Mouse (Mus musculus) limb, embryonic 15.5 days (tissue): ENCODE results near the gene Gjd3. TPM values are rescaled to one million over a fixed set of nuclear protein-coding genes. Genes with fewer than 3 reads are reported as not detected.
"Not testable (repeated sequence)": the region's sequence is repeated elsewhere in the genome, so short reads cannot be mapped to it uniquely, and the experiment has no call there.

Experiments used
- ATAC-seq: fragments of 200-750 bp; cut with Nextera tagmentation; 2 replicates; pipeline ENCODE4 v1.8.0; 2017; ENCODE audit warnings: low read depth, moderate TSS enrichment; ENCODE audit not compliant: insufficient number of reproducible peaks, low FRiP score, low TSS enrichment
- H3K27ac ChIP-seq: fragments of 300-500 bp; sonication (generic); 2 replicates; pipeline ENCODE4 v1.5.1; 2015; ENCODE audit warnings: moderate library complexity, mild to moderate bottlenecking, inconsistent platforms
- H3K27me3 ChIP-seq: fragments of 300-500 bp; sonication (generic); 2 replicates; pipeline ENCODE4 v1.6.1; 2015; ENCODE audit warnings: inconsistent platforms
- H3K36me3 ChIP-seq: fragments of 300-500 bp; sonication (generic); 2 replicates; pipeline ENCODE4 v1.6.1; 2015; ENCODE audit warnings: inconsistent platforms
- H3K4me1 ChIP-seq: fragments of 300-500 bp; sonication (generic); 2 replicates; pipeline ENCODE4 v1.6.1; 2015; ENCODE audit warnings: inconsistent platforms
- H3K4me2 ChIP-seq: fragments of 300-500 bp; sonication (generic); 2 replicates; pipeline ENCODE4 v1.6.1; 2015; ENCODE audit warnings: mild to moderate bottlenecking, inconsistent platforms
- H3K4me3 ChIP-seq: fragments of 300-500 bp; sonication (generic); 2 replicates; pipeline ENCODE4 v1.5.1; 2015; ENCODE audit warnings: mild to moderate bottlenecking, inconsistent platforms
- H3K9ac ChIP-seq: fragments of 300-500 bp; sonication (generic); 2 replicates; pipeline ENCODE4 v1.6.1; 2015; ENCODE audit warnings: inconsistent platforms
- H3K9me3 ChIP-seq: fragments of 300-500 bp; sonication (generic); 2 replicates; pipeline ENCODE4 v1.6.1; 2016; ENCODE audit warnings: inconsistent platforms
- WGBS: fragments of 180-500 bp; shearing (Covaris S2); methylation state at CpG from one replicate; pipeline ENCODE4 v1.1.7; 2015; 5-methylcytosine and 5-hydroxymethylcytosine counted together
- polyA plus RNA-seq: library from polyadenylated mRNA; unstranded; fragments of >200 nt; fragmentation: Nextera tagmentation; extraction: Ambion mirVana; gene quantifications from 2 replicates; pipeline ENCODE4 v1.2.1, GENCODE M21; 2015

Gjd3 gene
- polyA plus RNA-seq, 1 experiment from 2014 or later = 0.49 TPM

DNA sequence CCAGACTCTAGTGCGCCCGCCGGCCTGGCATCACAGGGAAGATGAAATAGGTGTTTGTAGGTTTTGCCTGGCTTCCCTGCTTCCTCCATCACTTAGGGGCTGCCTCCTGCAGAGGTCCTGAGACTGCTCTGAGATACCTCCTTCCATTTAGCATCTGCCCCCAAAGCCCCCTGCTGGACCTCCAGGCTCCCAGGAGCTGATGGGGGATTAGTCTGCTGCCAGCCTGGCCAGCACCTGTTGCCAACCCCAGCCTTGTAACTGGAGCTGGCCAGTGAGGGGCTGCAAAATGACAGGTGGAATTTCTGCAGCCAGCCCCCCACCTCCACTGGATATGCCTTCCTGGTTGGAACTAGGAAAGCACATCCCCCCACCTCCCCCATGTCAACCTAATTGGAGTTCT is 42.0 kb downstream of the Gjd3 start:
- Histone ChIP-seq H3K27me3 (no peaks in the 10 kb centered on the region), H3K4me2 (peak overlapping the region; percentile 80), H3K9ac (no peak overlapping the region), H3K9me3 (no peaks in the 10 kb centered on the region), H3K4me3 (peak overlapping the region; percentile 77), H3K36me3 (no peaks in the 10 kb centered on the region), H3K4me1 (peaks cover 88% of the 10 kb centered on the region), H3K27ac (peak overlapping the region; percentile 93)
- WGBS = 14% methylated on average over 3 of the region's 3 CpGs
- no peak for ATAC-seq

DNA sequence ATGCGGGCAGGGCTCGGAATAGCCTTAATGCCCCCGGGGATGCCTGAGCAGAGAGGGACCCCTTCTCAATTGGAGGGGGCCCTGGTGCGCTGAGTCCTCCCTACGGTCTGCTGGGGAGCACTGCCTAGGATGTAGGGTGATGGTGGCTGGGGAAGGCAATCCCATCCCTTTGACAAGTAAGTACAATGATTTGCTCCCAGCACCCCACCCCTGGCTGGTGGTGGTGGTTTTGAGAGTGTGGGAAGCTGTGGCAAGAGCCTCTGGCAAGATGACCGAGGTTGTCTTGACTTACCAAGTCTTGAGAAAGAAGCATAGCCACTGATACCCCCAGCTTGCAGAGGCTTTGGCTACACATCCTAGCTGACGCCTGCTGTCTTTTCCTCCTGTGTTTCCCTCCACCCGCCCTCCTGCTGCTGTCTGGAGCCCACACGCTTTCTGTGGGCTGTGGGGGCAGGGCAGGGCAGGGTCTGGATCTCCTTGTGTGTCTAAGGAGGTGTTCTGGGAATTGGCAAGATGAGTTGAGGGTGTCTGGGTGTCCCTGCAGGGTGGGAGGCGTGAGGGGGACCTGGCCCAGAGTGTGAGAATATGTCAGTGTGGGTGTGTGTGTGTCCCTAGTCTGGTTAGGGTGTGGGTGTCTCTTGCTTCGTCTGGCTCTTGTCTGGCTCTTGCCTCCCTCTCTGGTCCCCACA is 42.7 kb downstream of the Gjd3 start:
- Histone ChIP-seq H3K4me2 (peak overlapping the region; percentile 80), H3K4me3 (peak overlapping the region; percentile 77), H3K4me1 (peaks cover 87% of the 10 kb centered on the region), H3K27me3 (no peaks in the 10 kb centered on the region), H3K27ac (peak overlapping the region; percentile 93), H3K9ac (no peak overlapping the region), H3K9me3 (no peaks in the 10 kb centered on the region), H3K36me3 (no peaks in the 10 kb centered on the region)
- no peak for ATAC-seq
- 34% methylated on average over 11 of the region's 11 CpGs for WGBS

DNA sequence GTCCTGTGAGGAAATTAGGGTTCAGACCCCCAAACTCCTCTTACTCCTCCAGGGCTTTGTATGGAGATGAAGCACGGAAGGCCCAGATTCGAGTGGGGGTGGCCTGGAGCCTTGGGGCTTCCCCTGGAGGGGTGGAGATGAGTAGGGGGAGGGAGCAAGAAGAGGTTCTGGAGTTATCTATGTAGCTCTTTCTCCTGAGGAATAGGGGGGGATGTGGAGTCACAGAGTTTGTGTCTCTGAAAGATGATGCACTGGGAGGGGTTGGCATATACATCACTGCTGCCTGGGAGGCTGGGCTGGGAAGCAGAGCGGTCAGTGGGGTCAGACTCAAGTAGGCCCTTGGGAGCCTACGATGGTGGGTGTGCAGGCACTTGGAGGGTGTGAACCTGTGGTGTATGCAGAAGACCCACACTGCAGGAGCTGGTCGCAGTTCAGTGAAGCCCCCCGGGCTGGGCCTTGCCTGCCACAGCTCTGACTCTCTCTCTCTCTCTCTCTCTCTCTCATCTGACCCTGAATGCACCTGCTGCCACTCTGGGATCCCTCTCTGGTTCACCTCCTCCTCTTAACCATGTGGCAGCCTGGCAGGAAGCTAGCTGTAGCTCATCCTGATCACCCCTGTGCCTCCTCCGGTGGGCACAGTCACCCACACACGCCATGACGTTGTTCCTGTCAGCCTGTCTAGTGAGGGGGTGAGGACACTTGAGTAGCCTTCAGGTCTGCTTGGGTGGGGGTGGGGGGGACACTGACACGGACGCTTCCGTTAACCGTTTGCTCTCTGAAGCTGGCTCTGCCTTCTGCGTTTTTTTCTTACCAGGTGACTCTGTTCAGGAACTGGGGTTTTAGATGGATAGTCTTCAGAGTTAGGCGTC is 43.5 kb downstream of the Gjd3 start:
- H3K27me3 ChIP-seq = no peaks in the 10 kb centered on the region
- H3K9me3 ChIP-seq = no peaks in the 10 kb centered on the region
- H3K4me1 ChIP-seq = peaks cover 87% of the 10 kb centered on the region
- WGBS = 35% methylated on average over 15 of the region's 15 CpGs
- H3K9ac ChIP-seq = peak overlapping the region; percentile 78; the same call in 1 of the 2 replicates
- H3K4me3 ChIP-seq = peak overlapping the region; percentile 77
- H3K27ac ChIP-seq = peak overlapping the region; percentile 95
- ATAC-seq = no peak
- peak overlapping the region; percentile 80 for H3K4me2 ChIP-seq
- H3K36me3 ChIP-seq = no peaks in the 10 kb centered on the region

DNA sequence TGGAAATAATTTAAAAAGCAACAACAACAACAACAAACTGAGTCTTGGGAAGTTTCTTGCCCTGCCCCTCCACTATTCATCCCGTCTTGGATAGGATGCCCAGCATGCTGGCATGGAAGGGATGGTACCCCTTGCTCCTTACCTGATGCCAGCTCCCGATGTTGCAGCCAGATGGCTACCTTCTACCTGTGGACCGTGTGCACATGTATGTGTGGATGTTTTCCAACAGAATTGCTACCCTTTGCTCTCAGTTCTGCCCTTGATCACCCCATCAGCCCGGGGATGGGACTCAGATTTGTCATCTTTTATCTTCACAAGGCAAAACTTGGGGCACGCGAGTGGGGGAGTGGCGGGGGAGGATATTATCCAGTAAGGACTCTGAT is 44.1 kb downstream of the Gjd3 start:
- peak overlapping the region; percentile 80 for H3K4me2 ChIP-seq
- peak overlapping the region; percentile 78 for H3K9ac ChIP-seq
- WGBS = 30% methylated on average over 7 of the region's 7 CpGs
- no peaks in the 10 kb centered on the region for H3K27me3 ChIP-seq
- ATAC-seq = no peak
- H3K4me1 ChIP-seq = peaks cover 87% of the 10 kb centered on the region
- H3K27ac ChIP-seq = peak overlapping the region; percentile 95
- H3K9me3 ChIP-seq = no peaks in the 10 kb centered on the region
- no peaks in the 10 kb centered on the region for H3K36me3 ChIP-seq
- peak overlapping the region; percentile 77 for H3K4me3 ChIP-seq

DNA sequence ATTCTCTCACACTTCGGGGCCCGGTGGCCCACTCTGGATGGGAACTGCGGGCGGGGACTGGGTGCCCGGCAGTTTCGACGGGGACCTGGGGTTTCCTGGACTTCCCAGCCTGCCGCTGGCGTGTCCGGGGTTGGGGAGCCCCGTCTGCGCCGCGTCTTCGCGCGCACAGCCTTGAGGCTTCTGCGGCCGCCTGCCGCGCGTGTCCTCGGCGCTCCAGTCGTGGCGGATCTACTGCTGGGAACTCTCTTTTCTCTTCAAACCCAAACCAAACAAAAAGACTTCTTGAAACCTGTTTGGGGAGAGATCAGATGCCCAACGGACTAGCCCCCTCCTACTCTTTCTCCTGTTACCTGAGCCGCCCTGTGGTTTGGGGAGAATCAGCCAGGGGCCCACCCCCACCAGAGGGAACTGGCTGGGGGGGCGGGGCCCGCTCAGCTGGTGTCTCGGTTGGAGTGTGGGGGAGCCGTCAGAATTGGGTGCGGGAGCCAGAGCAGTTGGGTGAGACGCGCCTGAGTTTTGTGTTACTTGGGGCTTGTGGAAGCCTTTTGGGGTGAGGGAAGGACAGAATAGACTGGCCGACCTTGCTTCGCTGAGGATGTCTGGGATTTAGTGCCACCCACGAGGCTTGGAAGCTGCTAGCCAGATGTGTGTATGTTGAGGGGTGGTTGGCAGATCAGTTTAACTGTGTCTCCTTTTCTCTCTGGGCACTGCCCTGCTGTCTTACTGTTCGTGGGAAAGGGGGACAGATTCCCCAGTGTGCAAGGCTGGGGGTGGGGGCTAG is 44.7 kb downstream of the Gjd3 start:
- Histone ChIP-seq H3K27ac (peak overlapping the region; percentile 95), H3K4me3 (peak overlapping the region; percentile 77), H3K4me1 (peaks cover 87% of the 10 kb centered on the region), H3K36me3 (no peaks in the 10 kb centered on the region), H3K9me3 (no peaks in the 10 kb centered on the region), H3K27me3 (no peaks in the 10 kb centered on the region), H3K4me2 (peak overlapping the region; percentile 80), H3K9ac (peak overlapping the region; percentile 78)
- under 1% methylated on average over 39 of the region's 39 CpGs for WGBS
- no peak; the same call in 1 of the 2 replicates for ATAC-seq

DNA sequence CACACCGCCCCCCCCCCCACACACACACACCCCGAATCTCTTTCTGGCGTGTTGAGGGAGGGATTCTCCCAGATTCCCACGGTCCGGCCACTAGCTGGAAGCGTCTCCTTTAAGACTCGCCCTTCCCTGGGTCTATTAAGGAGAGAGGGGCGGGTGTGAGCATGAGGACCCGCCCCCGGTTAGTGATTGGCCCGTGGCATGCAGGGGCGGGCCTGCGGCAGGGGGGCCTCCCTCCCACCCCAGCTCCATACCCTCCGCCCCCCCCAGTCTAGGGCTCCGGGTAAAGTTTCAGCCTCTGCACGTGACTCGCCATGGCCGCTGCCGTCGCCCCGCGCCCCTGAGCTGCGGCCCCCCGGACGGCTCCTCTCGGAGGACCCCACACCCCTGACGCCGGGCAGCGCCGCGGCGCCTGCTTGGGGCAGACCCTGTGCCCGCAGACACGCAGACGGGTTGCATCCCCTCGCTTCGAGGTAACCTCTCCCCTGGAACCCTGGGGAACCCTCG is 45.4 kb downstream of the Gjd3 start:
- H3K9ac ChIP-seq = peak overlapping the region; percentile 78
- H3K4me1 ChIP-seq = peaks cover 87% of the 10 kb centered on the region
- no peaks in the 10 kb centered on the region for H3K27me3 ChIP-seq
- 1% methylated on average over 37 of the region's 38 CpGs for WGBS
- no peaks in the 10 kb centered on the region for H3K36me3 ChIP-seq
- no peaks in the 10 kb centered on the region for H3K9me3 ChIP-seq
- peak overlapping the region; percentile 80 for H3K4me2 ChIP-seq
- H3K27ac ChIP-seq = peak overlapping the region; percentile 95
- peak; percentile 90 for ATAC-seq
- peak overlapping the region; percentile 77 for H3K4me3 ChIP-seq

DNA sequence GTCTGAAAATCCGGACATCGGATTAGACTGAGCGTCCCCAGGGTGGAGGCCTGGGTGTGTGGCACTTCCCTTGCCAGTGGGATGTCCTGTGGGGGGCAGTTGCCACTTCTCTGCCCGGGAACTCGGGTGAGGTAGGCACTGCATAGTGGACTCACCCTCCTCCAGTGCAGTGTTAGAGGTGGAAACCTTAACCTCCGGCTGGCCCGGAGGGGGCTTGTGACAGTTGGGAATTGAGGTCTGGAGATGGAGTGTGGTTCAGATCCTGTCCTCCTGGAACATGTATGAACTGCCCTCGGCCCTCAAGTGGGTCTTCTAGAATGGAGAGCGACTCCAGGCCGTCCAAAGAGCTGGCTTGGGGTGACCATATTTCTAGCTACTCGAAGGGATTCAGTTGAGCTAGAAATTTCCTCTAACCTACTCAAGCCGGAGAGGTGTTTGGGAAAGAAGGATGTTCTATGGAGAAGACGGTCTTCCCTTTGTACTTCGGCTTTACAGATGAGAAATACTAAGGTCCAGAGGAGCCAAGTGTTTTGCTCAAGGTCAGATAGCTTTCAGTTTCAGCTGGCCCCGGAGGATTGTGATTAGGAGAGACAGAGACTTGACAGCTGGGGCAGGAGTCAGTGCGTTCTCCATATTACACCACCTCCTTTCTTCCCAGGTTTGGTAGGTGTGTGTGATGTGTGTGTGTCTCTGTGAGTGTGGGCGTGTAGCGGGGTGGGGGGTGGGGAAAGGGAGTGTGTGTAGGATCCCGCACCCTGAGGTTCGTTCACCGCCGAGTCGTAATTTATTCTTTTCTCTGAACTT is 46.0 kb downstream of the Gjd3 start:
- H3K4me1 ChIP-seq = peaks cover 87% of the 10 kb centered on the region
- H3K4me3 ChIP-seq = peak overlapping the region; percentile 77
- WGBS = 2% methylated on average over 23 of the region's 23 CpGs

DNA sequence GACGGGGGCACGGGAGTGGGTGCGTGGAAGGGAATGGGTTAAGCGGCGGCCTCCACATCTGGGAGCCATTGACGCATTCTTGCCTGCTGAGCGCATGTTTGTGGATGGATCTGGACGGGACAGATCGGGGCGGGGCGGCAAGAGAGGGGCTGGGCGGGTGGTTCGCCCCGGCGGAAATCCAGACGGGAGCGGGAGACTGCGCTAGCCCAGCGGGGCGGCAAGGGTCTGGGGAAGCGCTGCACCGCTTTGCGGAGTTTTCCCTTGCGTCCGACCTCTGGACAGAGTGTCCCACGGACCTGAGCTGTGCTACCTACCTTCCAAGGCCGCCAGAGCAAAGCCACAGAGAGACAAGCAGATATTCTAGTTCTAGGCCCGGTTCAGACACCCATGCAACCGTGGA is 46.6 kb downstream of the Gjd3 start:
- Histone ChIP-seq H3K9me3 (no peaks in the 10 kb centered on the region), H3K27ac (peak overlapping the region; percentile 95), H3K36me3 (no peaks in the 10 kb centered on the region), H3K27me3 (no peaks in the 10 kb centered on the region), H3K4me3 (peak overlapping the region; percentile 77), H3K4me2 (peak overlapping the region; percentile 80), H3K4me1 (peaks cover 87% of the 10 kb centered on the region), H3K9ac (peak overlapping the region; percentile 33; the same call in 1 of the 2 replicates)
- no peak; the same call in 1 of the 2 replicates for ATAC-seq
- under 1% methylated on average over 29 of the region's 29 CpGs for WGBS

More for the DNA sequence above, 46.0 kb downstream of the Gjd3 start:
- peak overlapping the region; percentile 95 for H3K27ac ChIP-seq
- peak overlapping the region; percentile 80 for H3K4me2 ChIP-seq
- 0 out of 2 replicates have a peak, but pooled peaks have one; percentile 0 for ATAC-seq
- no peaks in the 10 kb centered on the region for H3K9me3 ChIP-seq
- 0 out of 2 replicates have a peak overlapping the region, but pooled peaks have one; percentile 33 for H3K9ac ChIP-seq
- no peaks in the 10 kb centered on the region for H3K27me3 ChIP-seq
- no peaks in the 10 kb centered on the region for H3K36me3 ChIP-seq

DNA sequence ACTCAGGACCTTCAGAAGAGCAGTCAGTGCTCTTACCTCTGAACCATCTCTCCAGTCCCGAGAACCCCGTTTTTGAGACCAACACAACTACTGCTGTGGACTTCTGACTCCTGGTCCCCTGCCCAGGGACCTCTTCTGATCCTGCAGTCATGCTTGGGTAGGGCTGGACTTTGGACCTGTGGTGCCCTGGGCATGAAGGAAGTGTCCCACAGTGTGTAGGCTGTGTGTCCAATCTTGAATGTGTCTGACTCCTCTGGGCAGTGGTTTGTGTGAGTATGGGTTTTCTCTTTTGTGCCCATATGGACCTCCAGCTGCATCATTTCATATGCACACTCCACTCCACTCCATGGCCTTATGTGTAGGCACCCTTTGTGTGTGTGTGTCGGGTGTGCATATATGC is 47.7 kb downstream of the Gjd3 start:
- no peaks in the 10 kb centered on the region for H3K9me3 ChIP-seq
- H3K4me3 ChIP-seq = no peak overlapping the region
- no peaks in the 10 kb centered on the region for H3K36me3 ChIP-seq
- no peak overlapping the region for H3K4me2 ChIP-seq
- no peaks in the 10 kb centered on the region for H3K27me3 ChIP-seq
- peaks cover 87% of the 10 kb centered on the region for H3K4me1 ChIP-seq
- peak overlapping the region; percentile 77 for H3K27ac ChIP-seq
- WGBS = 87% methylated on average over 3 of the region's 3 CpGs
- no peak for ATAC-seq
- no peak overlapping the region for H3K9ac ChIP-seq

DNA sequence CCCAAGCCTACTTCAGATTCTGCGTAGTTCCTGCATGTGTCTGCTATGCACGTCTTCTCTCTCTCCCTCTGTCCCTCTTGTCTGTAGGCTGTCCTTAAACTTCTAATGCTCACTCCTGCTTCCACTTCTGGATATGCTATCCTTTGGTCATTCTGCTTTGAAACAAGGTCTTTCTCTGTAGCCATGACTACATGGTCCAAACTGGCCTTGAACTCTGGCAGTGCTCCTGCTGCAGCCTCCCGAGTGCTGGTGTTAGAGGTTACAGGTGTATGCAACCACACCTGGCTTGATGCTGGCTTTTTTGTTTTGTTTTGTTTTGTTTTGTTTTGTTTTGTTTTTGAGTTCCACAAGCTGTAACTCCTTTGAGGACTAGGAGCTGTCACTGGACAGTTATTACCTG is 48.4 kb downstream of the Gjd3 start:
- Histone ChIP-seq H3K27ac (0 out of 2 replicates have a peak overlapping the region, but pooled peaks have one; percentile 47), H3K4me2 (no peak overlapping the region)
- ATAC-seq = no peak

DNA sequence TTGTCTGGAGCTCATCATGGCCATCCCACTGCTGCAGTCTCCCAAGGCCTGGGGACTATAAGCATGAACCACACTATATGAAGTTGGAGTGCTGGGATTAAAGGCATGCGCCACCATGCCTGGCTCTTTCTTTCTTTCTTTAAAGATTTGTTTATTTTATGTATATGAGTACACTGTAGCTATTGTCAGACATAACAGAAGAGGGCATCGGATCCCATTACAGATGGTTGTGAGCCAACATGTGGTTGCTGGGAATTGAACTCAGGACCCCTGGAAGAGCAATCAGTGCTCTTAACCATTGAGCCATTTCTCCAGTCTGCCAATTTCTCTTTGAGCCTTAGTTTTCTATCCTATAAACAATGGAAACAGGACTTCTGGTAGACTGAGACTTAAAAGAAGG is 49.0 kb downstream of the Gjd3 start:
- not testable (repeated sequence) for H3K36me3 ChIP-seq, ATAC-seq, H3K9me3 ChIP-seq, H3K4me3 ChIP-seq, H3K9ac ChIP-seq, H3K4me2 ChIP-seq, H3K27me3 ChIP-seq
- Histone ChIP-seq H3K27ac (peak overlapping the region; percentile 94; the same call in 1 of the 2 replicates), H3K4me1 (peaks cover 87% of the 10 kb centered on the region)
- 96% methylated on average over 2 of the region's 2 CpGs for WGBS

More for the DNA sequence above, 48.4 kb downstream of the Gjd3 start:
- Histone ChIP-seq H3K36me3 (no peaks in the 10 kb centered on the region), H3K9me3 (no peaks in the 10 kb centered on the region), H3K9ac (no peak overlapping the region), H3K4me3 (no peak overlapping the region), H3K27me3 (no peaks in the 10 kb centered on the region), H3K4me1 (peaks cover 87% of the 10 kb centered on the region)
- WGBS = 78% methylated on average over 3 of the region's 3 CpGs
